Mouse (Mus musculus) kidney, adult 2 months (tissue): ENCODE data around the gene Gps1. TPM values are rescaled to one million over a fixed set of nuclear protein-coding genes. Genes with fewer than 3 reads are reported as not detected.

Experiments used
- DNase-seq: peaks from one replicate; pipeline ENCODE4 v3.0.0; 2021
- H3K27ac ChIP-seq: fragments of 200-500 bp; 2 replicates; pipeline ENCODE4 v1.5.1; 2012; ENCODE audit warnings: low read depth, low read length, control low read depth, inconsistent platforms; ENCODE audit not compliant: insufficient read depth
- H3K27me3 ChIP-seq: fragments of 200-500 bp; replicated peaks from 2 replicates; pipeline ENCODE4 v1.6.1; 2012; ENCODE audit warnings: mild to moderate bottlenecking, moderate library complexity, low read length, inconsistent platforms; ENCODE audit not compliant: control insufficient read depth, insufficient read depth
- H3K36me3 ChIP-seq: fragments of 200-500 bp; 2 replicates; pipeline ENCODE4 v1.6.1; 2012; ENCODE audit warnings: mild to moderate bottlenecking, moderate library complexity, low read length, inconsistent platforms; ENCODE audit not compliant: control insufficient read depth, insufficient read depth
- H3K4me1 ChIP-seq: fragments of 200-500 bp; 2 replicates; pipeline ENCODE4 v1.6.1; 2011; ENCODE audit warnings: low read length; ENCODE audit not compliant: control insufficient read depth, insufficient read depth
- H3K4me3 ChIP-seq: fragments of 200-500 bp; 2 replicates; pipeline ENCODE4 v1.5.1; 2011; ENCODE audit warnings: mild to moderate bottlenecking, low read depth, low read length, control low read depth; ENCODE audit not compliant: insufficient read depth
- CTCF ChIP-seq: fragments of 200-500 bp; conservative IDR thresholded peaks from 2 replicates; pipeline ENCODE4 v1.5.1; 2011; ENCODE audit warnings: low read depth, mild to moderate bottlenecking, control low read depth, low read length, moderate library complexity, mixed read lengths; ENCODE audit not compliant: insufficient read depth, insufficient read length
- POLR2A ChIP-seq: fragments of 200-500 bp; IDR thresholded peaks from one replicate; pipeline ENCODE4 v1.6.1; 2011; ENCODE audit warnings: low read depth, low read length, control low read depth
- WGBS: fragments of 180-500 bp; shearing (Covaris S2); methylation state at CpG from one replicate; pipeline ENCODE4 v1.1.7; 2018; 5-methylcytosine and 5-hydroxymethylcytosine counted together
- polyA plus RNA-seq: library from polyadenylated mRNA; depleted of rRNA; stranded (reverse); fragments of >200 nt; gene quantifications from 2 replicates; pipeline ENCODE4 v1.2.3, GENCODE M21; 2012; rRNA removed

Gene Gps1
- polyA plus RNA-seq = 173 and 175 TPM in 2 replicates

GRCm38 (mm10) chr11:120784064-120784791 lies at the start of gene Gps1, which contains the start of gene Rfng:
Gene Gps1, plus strand, starts transcription at chr11:120784272.
Gene Rfng, minus strand, starts transcription at chr11:120784207.
- TF ChIP-seq CTCF = no peak
- no peak for TF ChIP-seq POLR2A
- H3K27me3 ChIP-seq = no peaks in the 10 kb centered on the region
- WGBS = 1% methylated on average over 92 of the region's 107 CpGs
- peak within 1 kb of the TSS; percentile 70 for H3K27ac ChIP-seq
- peak within 1 kb of the TSS; percentile 98 for H3K4me3 ChIP-seq
- H3K4me1 ChIP-seq = peaks cover 15% of the 10 kb centered on the region
- H3K36me3 ChIP-seq = 0 out of 2 replicates have a peak, but pooled peaks cover 2% of the 10 kb centered on the region
- peak; percentile 89 for DNase-seq

- no peak for DNase-seq
- TF ChIP-seq POLR2A (no peak), CTCF (no peak)
- Histone ChIP-seq H3K27ac (no peak overlapping the region), H3K36me3 (no peaks in the 10 kb centered on the region), H3K27me3 (no peaks in the 10 kb centered on the region), H3K4me3 (no peak overlapping the region), H3K4me1 (peaks cover 8% of the 10 kb centered on the region; the same call in 1 of the 2 replicates)
- 79% methylated on average over 6 of the region's 6 CpGs for WGBS
These were observed 47.6 kb upstream of the Gps1 start for GRCm38 (mm10) chr11:120736424-120736823.

DNA sequence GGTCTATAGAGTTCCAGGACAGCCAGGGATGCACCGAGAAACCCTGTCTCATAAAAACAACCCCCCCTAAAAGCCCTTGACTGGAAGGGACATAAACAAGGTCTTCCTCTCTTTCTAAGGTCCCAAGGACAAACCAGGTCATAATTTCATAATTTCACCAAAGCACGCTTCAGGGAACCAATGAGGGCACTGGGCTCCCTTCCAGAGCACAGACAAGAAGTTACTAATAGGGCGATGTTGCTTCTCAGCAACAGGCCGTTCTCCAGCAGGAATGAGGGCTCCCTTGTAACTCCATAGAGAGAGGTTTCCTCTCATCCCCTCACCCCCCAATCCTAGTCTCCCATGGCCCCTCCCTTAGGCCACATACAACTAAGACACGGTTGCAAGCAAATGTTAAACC lies 43.1 kb upstream of the Gps1 start:
- no peak overlapping the region for H3K27ac ChIP-seq
- H3K4me3 ChIP-seq = no peak overlapping the region
- TF ChIP-seq CTCF (no peak), POLR2A (no peak)
- no peaks in the 10 kb centered on the region for H3K27me3 ChIP-seq
- 91% methylated on average over 5 of the region's 5 CpGs for WGBS
- no peak for DNase-seq
- H3K36me3 ChIP-seq = no peaks in the 10 kb centered on the region
- H3K4me1 ChIP-seq = no peaks in the 10 kb centered on the region

GRCm38 (mm10) chr11:120744121-120744701 lies 39.9 kb upstream of the Gps1 start:
- Histone ChIP-seq H3K4me3 (no peak overlapping the region), H3K27ac (no peak overlapping the region), H3K36me3 (no peaks in the 10 kb centered on the region), H3K4me1 (0 out of 2 replicates have a peak, but pooled peaks cover 4% of the 10 kb centered on the region), H3K27me3 (no peaks in the 10 kb centered on the region)
- WGBS = 74% methylated on average over 7 of the region's 7 CpGs
- DNase-seq = no peak
- no peak for TF ChIP-seq CTCF
- TF ChIP-seq POLR2A = no peak

DNA sequence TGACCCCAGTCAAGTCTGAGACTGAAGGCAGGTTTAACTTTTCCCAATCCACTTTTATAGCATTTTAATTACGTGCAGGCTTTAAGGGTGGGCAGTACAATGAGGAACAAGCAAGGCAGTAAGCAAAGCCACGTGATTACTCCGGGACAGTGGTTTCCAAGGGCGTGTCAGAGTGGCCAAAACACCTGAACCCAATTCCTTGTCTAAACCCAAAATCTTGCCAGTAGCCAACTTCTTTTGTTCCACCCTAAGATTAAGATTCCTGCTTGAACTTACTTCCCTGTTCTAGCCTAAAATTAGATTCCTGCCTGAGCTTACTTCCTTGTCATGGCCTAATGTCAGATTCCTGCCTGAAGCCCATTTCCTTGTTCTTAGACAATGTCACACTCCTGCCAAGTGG lies 36.1 kb upstream of the Gps1 start:
- 61% methylated on average over 4 of the region's 4 CpGs for WGBS
- Histone ChIP-seq H3K36me3 (no peaks in the 10 kb centered on the region), H3K27me3 (no peaks in the 10 kb centered on the region), H3K27ac (peak overlapping the region; percentile 75), H3K4me3 (no peak overlapping the region), H3K4me1 (0 out of 2 replicates have a peak, but pooled peaks cover 4% of the 10 kb centered on the region)
- no peak for TF ChIP-seq POLR2A
- TF ChIP-seq CTCF = no peak
- DNase-seq = peak; percentile 38

- no peak overlapping the region for H3K27ac ChIP-seq
- WGBS = 68% methylated on average over 8 of the region's 8 CpGs
- peak; percentile 57 for DNase-seq
- no peaks in the 10 kb centered on the region for H3K36me3 ChIP-seq
- no peak overlapping the region for H3K4me3 ChIP-seq
- 0 out of 2 replicates have a peak, but pooled peaks cover 4% of the 10 kb centered on the region for H3K4me1 ChIP-seq
- TF ChIP-seq CTCF (peak; percentile 73), POLR2A (no peak)
- H3K27me3 ChIP-seq = no peaks in the 10 kb centered on the region
These were observed 34.6 kb upstream of the Gps1 start for GRCm38 (mm10) chr11:120749430-120749829.

GRCm38 (mm10) chr11:120751606-120752005 lies 32.5 kb upstream of the Gps1 start:
- TF ChIP-seq POLR2A = no peak
- TF ChIP-seq CTCF = no peak
- 69% methylated on average over 4 of the region's 4 CpGs for WGBS
- DNase-seq = no peak

More at GRCm38 (mm10) chr11:120751606-120752005, 32.5 kb upstream of the Gps1 start:
- no peak overlapping the region for H3K27ac ChIP-seq
- no peaks in the 10 kb centered on the region for H3K27me3 ChIP-seq
- H3K4me1 ChIP-seq = 0 out of 2 replicates have a peak, but pooled peaks cover 4% of the 10 kb centered on the region
- no peak overlapping the region for H3K4me3 ChIP-seq
- no peaks in the 10 kb centered on the region for H3K36me3 ChIP-seq
